Mouse (Mus musculus): ENCODE results near the gene Specc1l. TPM values are rescaled to one million over a fixed set of nuclear protein-coding genes. Genes with fewer than 3 reads are reported as not detected.

Gene Specc1l
- total and polyA plus RNA-seq, 3 experiments, result 17.9 to 39.6 (median 37.9) TPM

GRCm38 (mm10) chr10:75322966-75323365 lies 111.1 kb downstream of the Specc1l start:
- Histone ChIP-seq H3K4me3 (no peak overlapping the region), H3K4me1 (ENCODE audit: control insufficient read depth, insufficient read depth, low read length) (peaks cover 23% of the 10 kb centered on the region), H3K79me2 (replicated peaks; ENCODE audit: control insufficient read depth, insufficient read depth, low read length) (no peaks in the 10 kb centered on the region), H3K9ac (ENCODE audit: low read depth, low read length) (no peak overlapping the region), H3K27me3 (ENCODE audit: control insufficient read depth, insufficient read depth, low read length) (no peaks in the 10 kb centered on the region), H3K36me3 (ENCODE audit: control insufficient read depth, insufficient read depth, low read length) (peaks cover 2% of the 10 kb centered on the region; the same call in 1 of the 2 replicates), H3K27ac (peak overlapping the region; percentile 45)
- DNase-seq, result peak; percentile 47 to 52
- intact Hi-C loops (cut with DNase I), result no loop called here
- WGBS, result 38% methylated on average over 6 of the region's 6 CpGs
- TF ChIP-seq EP300 (IDR thresholded peaks at IDR 0.05; ENCODE audit: insufficient read depth, low read depth, low read length) (no peak), CTCF (IDR thresholded peaks at IDR 0.05) (no peak), POLR2A (IDR thresholded peaks at IDR 0.05; ENCODE audit: insufficient read depth, low read depth, low read length) (no peak)

- H3K4me1 ChIP-seq (ENCODE audit: control insufficient read depth, insufficient read depth, low read length), result peaks cover 27% of the 10 kb centered on the region
- H3K79me2 ChIP-seq (replicated peaks; ENCODE audit: control insufficient read depth, insufficient read depth, low read length), result no peaks in the 10 kb centered on the region
- DNase-seq, result no peak
- TF ChIP-seq EP300 (IDR thresholded peaks at IDR 0.05; ENCODE audit: insufficient read depth, low read depth, low read length), result no peak
- no peak for TF ChIP-seq POLR2A (IDR thresholded peaks at IDR 0.05; ENCODE audit: insufficient read depth, low read depth, low read length)
- TF ChIP-seq CTCF (IDR thresholded peaks at IDR 0.05), result no peak
- H3K27me3 ChIP-seq (ENCODE audit: control insufficient read depth, insufficient read depth, low read length), result no peaks in the 10 kb centered on the region
- H3K36me3 ChIP-seq (ENCODE audit: control insufficient read depth, insufficient read depth, low read length), result peaks cover 2% of the 10 kb centered on the region; the same call in 1 of the 2 replicates
- H3K9ac ChIP-seq (ENCODE audit: low read depth, low read length), result no peak overlapping the region
- no peak overlapping the region; the same call in 1 of the 2 replicates for H3K27ac ChIP-seq
- intact Hi-C loops (cut with DNase I), result no loop called here
- 62% methylated on average over 8 of the region's 8 CpGs for WGBS
- H3K4me3 ChIP-seq, result no peak overlapping the region
These were observed 112.1 kb downstream of the Specc1l start for GRCm38 (mm10) chr10:75323986-75324385.

GRCm38 (mm10) chr10:75324391-75324790 lies 112.5 kb downstream of the Specc1l start:
- Histone ChIP-seq H3K4me1 (ENCODE audit: control insufficient read depth, insufficient read depth, low read length) (peaks cover 27% of the 10 kb centered on the region), H3K27ac (no peak overlapping the region; the same call in 1 of the 2 replicates), H3K27me3 (ENCODE audit: control insufficient read depth, insufficient read depth, low read length) (no peaks in the 10 kb centered on the region), H3K36me3 (ENCODE audit: control insufficient read depth, insufficient read depth, low read length) (peaks cover 2% of the 10 kb centered on the region; the same call in 1 of the 2 replicates), H3K79me2 (replicated peaks; ENCODE audit: control insufficient read depth, insufficient read depth, low read length) (no peaks in the 10 kb centered on the region), H3K4me3 (no peak overlapping the region), H3K9ac (ENCODE audit: low read depth, low read length) (no peak overlapping the region)
- TF ChIP-seq CTCF (IDR thresholded peaks at IDR 0.05) (no peak), EP300 (IDR thresholded peaks at IDR 0.05; ENCODE audit: insufficient read depth, low read depth, low read length) (no peak), POLR2A (IDR thresholded peaks at IDR 0.05; ENCODE audit: insufficient read depth, low read depth, low read length) (no peak)
- 68% methylated on average over 10 of the region's 10 CpGs for WGBS
- intact Hi-C loops (cut with DNase I), result no loop called here
- DNase-seq, result peak in 1 of 2 experiments; percentile 22

GRCm38 (mm10) chr10:75325821-75326220 lies 113.9 kb downstream of the Specc1l start:
- no peak overlapping the region for H3K9ac ChIP-seq (ENCODE audit: low read depth, low read length)
- TF ChIP-seq CTCF (IDR thresholded peaks at IDR 0.05) (no peak), POLR2A (IDR thresholded peaks at IDR 0.05; ENCODE audit: insufficient read depth, low read depth, low read length) (no peak), EP300 (IDR thresholded peaks at IDR 0.05; ENCODE audit: insufficient read depth, low read depth, low read length) (no peak)
- H3K79me2 ChIP-seq (replicated peaks; ENCODE audit: control insufficient read depth, insufficient read depth, low read length), result no peaks in the 10 kb centered on the region
- no peak overlapping the region for H3K4me3 ChIP-seq
- H3K27me3 ChIP-seq (ENCODE audit: control insufficient read depth, insufficient read depth, low read length), result no peaks in the 10 kb centered on the region
- H3K27ac ChIP-seq, result no peak overlapping the region
- H3K36me3 ChIP-seq (ENCODE audit: control insufficient read depth, insufficient read depth, low read length), result peaks cover 2% of the 10 kb centered on the region; the same call in 1 of the 2 replicates
- peak in 1 of 2 experiments; percentile 22 for DNase-seq
- 93% methylated on average over 23 of the region's 23 CpGs for WGBS
- intact Hi-C loops (cut with DNase I), result no loop called here
- H3K4me1 ChIP-seq (ENCODE audit: control insufficient read depth, insufficient read depth, low read length), result peaks cover 26% of the 10 kb centered on the region

- Histone ChIP-seq H3K79me2 (replicated peaks; ENCODE audit: control insufficient read depth, insufficient read depth, low read length) (no peaks in the 10 kb centered on the region), H3K27me3 (ENCODE audit: control insufficient read depth, insufficient read depth, low read length) (no peaks in the 10 kb centered on the region), H3K27ac (no peak overlapping the region), H3K36me3 (ENCODE audit: control insufficient read depth, insufficient read depth, low read length) (peaks cover 2% of the 10 kb centered on the region; the same call in 1 of the 2 replicates), H3K9ac (ENCODE audit: low read depth, low read length) (no peak overlapping the region), H3K4me3 (no peak overlapping the region), H3K4me1 (ENCODE audit: control insufficient read depth, insufficient read depth, low read length) (peaks cover 26% of the 10 kb centered on the region)
- intact Hi-C loops (cut with DNase I), result no loop called here
- TF ChIP-seq CTCF (IDR thresholded peaks at IDR 0.05) (no peak), POLR2A (IDR thresholded peaks at IDR 0.05; ENCODE audit: insufficient read depth, low read depth, low read length) (no peak)
- 40% methylated on average over 3 of the region's 3 CpGs for WGBS
- peak; percentile 60 to 67 for DNase-seq
These were observed 114.7 kb downstream of the Specc1l start for GRCm38 (mm10) chr10:75326553-75326952.

- H3K4me3 ChIP-seq, result no peak overlapping the region
- WGBS, result 50% methylated on average over 11 of the region's 11 CpGs
- peaks cover 2% of the 10 kb centered on the region; the same call in 1 of the 2 replicates for H3K36me3 ChIP-seq (ENCODE audit: control insufficient read depth, insufficient read depth, low read length)
- TF ChIP-seq CTCF (IDR thresholded peaks at IDR 0.05) (no peak), POLR2A (IDR thresholded peaks at IDR 0.05; ENCODE audit: insufficient read depth, low read depth, low read length) (no peak), EP300 (IDR thresholded peaks at IDR 0.05; ENCODE audit: insufficient read depth, low read depth, low read length) (no peak)
- peaks cover 26% of the 10 kb centered on the region for H3K4me1 ChIP-seq (ENCODE audit: control insufficient read depth, insufficient read depth, low read length)
- H3K9ac ChIP-seq (ENCODE audit: low read depth, low read length), result no peak overlapping the region
- no peaks in the 10 kb centered on the region for H3K79me2 ChIP-seq (replicated peaks; ENCODE audit: control insufficient read depth, insufficient read depth, low read length)
- DNase-seq, result no peak
- H3K27ac ChIP-seq, result peak overlapping the region; percentile 10
- intact Hi-C loops (cut with DNase I), result no loop called here
- no peaks in the 10 kb centered on the region for H3K27me3 ChIP-seq (ENCODE audit: control insufficient read depth, insufficient read depth, low read length)
These were observed 115.2 kb downstream of the Specc1l start for GRCm38 (mm10) chr10:75327081-75327480.

Measured in heart, adult 2 months (tissue).